Mouse (Mus musculus): ENCODE measurements around the gene Cdc14a. TPM values are rescaled to one million over a fixed set of nuclear protein-coding genes. Genes with fewer than 3 reads are reported as not detected.

Gene Cdc14a
- polyA plus RNA-seq (2016; fragmentation: Nextera tagmentation; extraction: Ambion mirVana) = 12.0 and 13.1 TPM in 2 replicates

GRCm38 (mm10) chr3:116423353-116424159 is at the start of gene Cdc14a:
Gene Cdc14a, minus strand, starts transcription at chr3:116424032.
- Histone ChIP-seq H3K9me3 (replicated peaks) (no peaks in the 10 kb centered on the region), H3K27ac (peak within 1 kb of the TSS; percentile 97), H3K4me3 (peak within 1 kb of the TSS; percentile 88), H3K36me3 (peaks cover 26% of the 10 kb centered on the region), H3K27me3 (ENCODE audit: low read depth, poor library complexity, severe bottlenecking) (no peaks in the 10 kb centered on the region), H3K4me1 (peaks cover 23% of the 10 kb centered on the region)
- WGBS = under 1% methylated on average over 63 of the region's 64 CpGs
- DNase-seq (ENCODE audit: low spot score) = peak; percentile 91

- Histone ChIP-seq H3K4me3 (no peak overlapping the region), H3K4me1 (no peaks in the 10 kb centered on the region), H3K9me3 (replicated peaks) (no peaks in the 10 kb centered on the region), H3K36me3 (no peaks in the 10 kb centered on the region), H3K27me3 (ENCODE audit: low read depth, poor library complexity, severe bottlenecking) (no peaks in the 10 kb centered on the region), H3K27ac (no peak overlapping the region)
- no peak for DNase-seq (ENCODE audit: low spot score)
- WGBS = 94% methylated on average over 12 of the region's 12 CpGs
Observed at GRCm38 (mm10) chr3:116465709-116466108, 41.9 kb upstream of the Cdc14a start.

DNA sequence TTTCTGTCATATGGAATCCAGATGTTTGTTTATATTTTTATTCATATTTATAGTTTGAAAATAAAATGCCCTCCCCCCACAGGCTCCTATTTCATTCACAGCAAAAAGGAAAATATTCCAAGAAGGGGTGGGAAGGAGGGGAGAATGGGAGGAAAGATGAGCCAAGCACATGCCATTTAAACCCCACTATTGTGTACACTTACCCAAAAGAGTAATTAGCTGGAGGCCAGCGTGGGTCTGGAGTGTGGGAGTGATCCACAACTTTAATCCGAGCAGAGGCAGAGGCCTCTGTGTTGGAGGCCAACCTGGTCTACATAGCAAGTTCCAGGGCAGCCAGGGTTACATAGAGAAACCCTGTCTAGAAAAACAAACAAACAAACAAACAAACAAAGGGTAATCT is 40.5 kb upstream of the Cdc14a start:
- H3K27ac ChIP-seq = no peak overlapping the region
- WGBS = 64% methylated on average over 2 of the region's 2 CpGs

DNA sequence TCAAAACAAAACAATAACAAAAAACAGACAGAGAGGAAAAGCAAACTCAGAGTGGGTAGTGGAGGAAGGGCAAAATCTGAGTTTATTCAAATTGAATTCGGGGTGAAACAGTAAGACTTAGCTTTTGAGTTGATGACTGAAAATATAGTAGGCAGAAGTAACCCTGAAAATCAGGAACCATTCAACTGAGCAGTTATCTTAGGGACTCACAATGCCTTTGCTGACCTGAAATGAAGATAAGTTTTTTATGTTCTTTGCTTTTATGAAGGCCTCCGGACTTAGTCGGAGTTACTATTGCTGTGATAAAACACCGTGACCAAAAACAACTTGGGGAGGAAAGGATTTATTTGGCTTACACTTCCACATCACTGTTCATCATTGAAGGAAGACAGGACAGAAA is 37.2 kb upstream of the Cdc14a start:
- DNase-seq (ENCODE audit: low spot score) = no peak
- no peak overlapping the region for H3K27ac ChIP-seq
- no peaks in the 10 kb centered on the region for H3K27me3 ChIP-seq (ENCODE audit: low read depth, poor library complexity, severe bottlenecking)
- WGBS = 93% methylated on average over 4 of the region's 4 CpGs
- H3K9me3 ChIP-seq (replicated peaks) = no peaks in the 10 kb centered on the region
- H3K4me1 ChIP-seq = no peaks in the 10 kb centered on the region
- H3K4me3 ChIP-seq = no peak overlapping the region
- H3K36me3 ChIP-seq = no peaks in the 10 kb centered on the region

More for the DNA sequence above, 40.5 kb upstream of the Cdc14a start:
- no peaks in the 10 kb centered on the region for H3K27me3 ChIP-seq (ENCODE audit: low read depth, poor library complexity, severe bottlenecking)
- no peak overlapping the region for H3K4me3 ChIP-seq
- no peak for DNase-seq (ENCODE audit: low spot score)
- no peaks in the 10 kb centered on the region for H3K9me3 ChIP-seq (replicated peaks)
- H3K4me1 ChIP-seq = no peaks in the 10 kb centered on the region
- no peaks in the 10 kb centered on the region for H3K36me3 ChIP-seq

DNA sequence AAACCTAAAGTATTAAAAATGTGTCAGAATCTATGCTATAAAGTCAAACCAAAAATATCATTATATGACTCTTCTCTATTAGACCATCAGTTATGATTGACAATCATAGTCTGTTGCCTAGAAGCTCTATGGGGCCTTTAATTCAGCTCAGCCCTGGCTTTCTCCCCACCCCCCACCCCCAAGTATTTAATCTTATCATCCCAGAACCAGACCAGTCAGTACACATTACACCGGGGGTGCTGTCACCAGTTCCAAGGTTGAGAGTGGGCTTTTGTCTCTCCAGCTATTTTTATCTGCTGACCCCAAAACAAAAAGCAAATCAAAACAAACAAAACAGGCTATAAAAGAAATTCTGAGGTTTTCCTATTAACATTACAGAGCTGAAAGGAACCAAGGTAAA is 30.7 kb upstream of the Cdc14a start:
- no peaks in the 10 kb centered on the region for H3K4me1 ChIP-seq
- H3K27me3 ChIP-seq (ENCODE audit: low read depth, poor library complexity, severe bottlenecking) = no peaks in the 10 kb centered on the region
- no peak overlapping the region for H3K4me3 ChIP-seq
- WGBS = 63% methylated on average over 1 of the region's 1 CpGs
- no peaks in the 10 kb centered on the region for H3K36me3 ChIP-seq
- no peak for DNase-seq (ENCODE audit: low spot score)
- H3K27ac ChIP-seq = no peak overlapping the region
- no peaks in the 10 kb centered on the region for H3K9me3 ChIP-seq (replicated peaks)

DNA sequence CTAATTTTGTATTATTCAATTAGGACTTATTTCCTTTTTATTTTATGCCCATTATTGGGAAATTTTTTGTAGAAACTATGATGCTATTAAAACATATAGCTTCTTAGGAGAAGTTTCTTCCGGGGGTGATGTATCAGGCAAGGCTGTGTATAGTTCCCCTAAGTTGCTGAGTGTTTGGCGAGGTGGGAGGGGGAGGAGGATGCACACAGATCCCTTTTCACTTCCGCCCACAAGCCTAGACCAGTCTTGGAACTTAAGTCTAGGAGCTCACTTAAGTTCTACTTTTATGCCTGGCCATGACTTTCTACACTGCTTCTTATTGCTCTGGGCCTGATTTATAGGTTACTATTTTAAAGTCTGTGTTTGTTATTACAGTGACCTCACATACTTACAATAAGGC is 26.9 kb upstream of the Cdc14a start:
- Histone ChIP-seq H3K9me3 (replicated peaks) (no peaks in the 10 kb centered on the region), H3K36me3 (no peaks in the 10 kb centered on the region), H3K4me1 (no peaks in the 10 kb centered on the region), H3K27me3 (ENCODE audit: low read depth, poor library complexity, severe bottlenecking) (no peaks in the 10 kb centered on the region), H3K27ac (no peak overlapping the region), H3K4me3 (no peak overlapping the region)
- DNase-seq (ENCODE audit: low spot score) = no peak
- WGBS = 84% methylated on average over 3 of the region's 3 CpGs

GRCm38 (mm10) chr3:116444327-116444726 is 20.5 kb upstream of the Cdc14a start:
- WGBS = 89% methylated on average over 9 of the region's 9 CpGs
- peak; percentile 20 for DNase-seq (ENCODE audit: low spot score)
- H3K27me3 ChIP-seq (ENCODE audit: low read depth, poor library complexity, severe bottlenecking) = no peaks in the 10 kb centered on the region
- no peaks in the 10 kb centered on the region for H3K4me1 ChIP-seq
- no peak overlapping the region for H3K4me3 ChIP-seq
- H3K9me3 ChIP-seq (replicated peaks) = no peaks in the 10 kb centered on the region
- no peak overlapping the region for H3K27ac ChIP-seq
- H3K36me3 ChIP-seq = no peaks in the 10 kb centered on the region

DNA sequence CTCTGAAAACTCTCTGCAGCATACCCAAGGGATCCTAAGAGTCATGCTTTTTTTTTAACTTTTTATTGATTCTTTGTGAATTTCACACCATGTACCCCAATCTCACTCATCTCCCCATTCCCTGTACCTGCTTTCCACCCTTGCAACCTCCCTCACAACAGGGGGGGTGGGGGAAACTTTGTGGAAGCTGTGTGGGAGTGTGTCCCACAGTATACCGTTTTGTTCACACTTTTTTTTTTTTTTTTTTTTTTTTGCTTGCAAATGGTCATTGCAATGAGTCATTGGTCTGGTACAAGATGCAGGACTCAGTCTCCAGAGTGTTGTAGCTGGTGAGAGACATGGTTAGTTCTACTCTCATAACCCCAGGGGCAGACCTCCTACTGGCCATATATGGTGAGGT is 19.0 kb upstream of the Cdc14a start:
- no peak for DNase-seq (ENCODE audit: low spot score)
- no peaks in the 10 kb centered on the region for H3K9me3 ChIP-seq (replicated peaks)
- WGBS = 78% methylated on average over 1 of the region's 1 CpGs
- no peak overlapping the region for H3K27ac ChIP-seq
- no peaks in the 10 kb centered on the region for H3K36me3 ChIP-seq
- H3K4me3 ChIP-seq = no peak overlapping the region
- H3K4me1 ChIP-seq = no peaks in the 10 kb centered on the region
- H3K27me3 ChIP-seq (ENCODE audit: low read depth, poor library complexity, severe bottlenecking) = no peaks in the 10 kb centered on the region

DNA sequence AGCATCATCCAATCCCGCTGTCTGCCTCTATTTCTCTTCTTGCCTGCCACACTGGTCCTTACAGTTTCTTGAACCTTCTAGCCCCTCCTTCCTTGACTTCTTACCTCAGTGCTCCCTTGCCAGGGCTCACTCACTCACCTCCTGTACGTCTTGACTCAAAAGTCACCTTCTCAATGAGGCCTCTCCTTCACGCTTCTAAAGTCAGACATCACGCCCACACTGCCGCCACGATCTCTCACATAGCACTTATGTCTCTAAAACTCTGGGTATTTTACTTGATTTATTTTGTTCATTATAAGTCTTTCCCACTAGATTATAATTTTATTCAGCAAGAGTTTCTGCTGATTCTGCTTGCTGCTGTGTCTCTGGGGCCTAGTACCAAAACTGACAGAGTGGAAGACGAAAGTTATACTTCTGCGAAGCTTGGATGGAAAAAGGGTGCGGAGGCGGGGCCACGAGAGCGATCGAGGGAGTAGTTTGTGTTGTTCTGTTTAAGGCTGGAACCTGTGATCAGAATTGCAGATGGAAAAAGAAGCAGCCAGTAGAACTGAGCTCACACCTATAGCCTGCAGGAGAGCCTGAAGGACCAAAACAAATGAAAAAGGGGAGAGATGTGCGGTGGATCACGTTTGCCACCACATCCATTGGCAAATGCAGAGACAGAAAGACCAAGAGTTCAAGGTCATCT is 17.8 kb upstream of the Cdc14a start:
- H3K4me3 ChIP-seq = no peak overlapping the region
- H3K27ac ChIP-seq = no peak overlapping the region
- no peaks in the 10 kb centered on the region for H3K36me3 ChIP-seq
- no peaks in the 10 kb centered on the region for H3K27me3 ChIP-seq (ENCODE audit: low read depth, poor library complexity, severe bottlenecking)
- WGBS = 91% methylated on average over 15 of the region's 15 CpGs
- peak; percentile 19 for DNase-seq (ENCODE audit: low spot score)
- no peaks in the 10 kb centered on the region for H3K4me1 ChIP-seq
- no peaks in the 10 kb centered on the region for H3K9me3 ChIP-seq (replicated peaks)

- Histone ChIP-seq H3K36me3 (no peaks in the 10 kb centered on the region), H3K9me3 (replicated peaks) (no peaks in the 10 kb centered on the region), H3K4me3 (no peak overlapping the region), H3K27ac (no peak overlapping the region), H3K4me1 (no peaks in the 10 kb centered on the region), H3K27me3 (ENCODE audit: low read depth, poor library complexity, severe bottlenecking) (no peaks in the 10 kb centered on the region)
- 76% methylated on average over 8 of the region's 8 CpGs for WGBS
- DNase-seq (ENCODE audit: low spot score) = peak; percentile 20
Observed at GRCm38 (mm10) chr3:116440066-116440997, 16.5 kb upstream of the Cdc14a start.

GRCm38 (mm10) chr3:116436811-116437601 is 13.2 kb upstream of the Cdc14a start:
- 89% methylated on average over 9 of the region's 9 CpGs for WGBS
- Histone ChIP-seq H3K27ac (no peak overlapping the region), H3K36me3 (no peaks in the 10 kb centered on the region), H3K9me3 (replicated peaks) (no peaks in the 10 kb centered on the region), H3K4me1 (no peaks in the 10 kb centered on the region), H3K27me3 (ENCODE audit: low read depth, poor library complexity, severe bottlenecking) (no peaks in the 10 kb centered on the region), H3K4me3 (no peak overlapping the region)
- no peak for DNase-seq (ENCODE audit: low spot score)

- no peaks in the 10 kb centered on the region for H3K9me3 ChIP-seq (replicated peaks)
- no peak overlapping the region for H3K27ac ChIP-seq
- H3K36me3 ChIP-seq = no peaks in the 10 kb centered on the region
- H3K4me3 ChIP-seq = no peak overlapping the region
- no peaks in the 10 kb centered on the region for H3K27me3 ChIP-seq (ENCODE audit: low read depth, poor library complexity, severe bottlenecking)
- H3K4me1 ChIP-seq = no peaks in the 10 kb centered on the region
- DNase-seq (ENCODE audit: low spot score) = no peak
- WGBS = 80% methylated on average over 3 of the region's 3 CpGs
Observed at GRCm38 (mm10) chr3:116436113-116436512, 12.3 kb upstream of the Cdc14a start.

Measured in limb, embryonic 10.5 days (tissue).